Mouse (Mus musculus) cerebral cortex, adult 2 months (tissue): ENCODE results near the gene Spag17.

Experiments used
- WGBS: fragments of 180-500 bp; shearing (Covaris S2); methylation state at CpG from one replicate; pipeline ENCODE4 v1.1.7; 2018; 5-methylcytosine and 5-hydroxymethylcytosine counted together

Gene Spag17

DNA sequence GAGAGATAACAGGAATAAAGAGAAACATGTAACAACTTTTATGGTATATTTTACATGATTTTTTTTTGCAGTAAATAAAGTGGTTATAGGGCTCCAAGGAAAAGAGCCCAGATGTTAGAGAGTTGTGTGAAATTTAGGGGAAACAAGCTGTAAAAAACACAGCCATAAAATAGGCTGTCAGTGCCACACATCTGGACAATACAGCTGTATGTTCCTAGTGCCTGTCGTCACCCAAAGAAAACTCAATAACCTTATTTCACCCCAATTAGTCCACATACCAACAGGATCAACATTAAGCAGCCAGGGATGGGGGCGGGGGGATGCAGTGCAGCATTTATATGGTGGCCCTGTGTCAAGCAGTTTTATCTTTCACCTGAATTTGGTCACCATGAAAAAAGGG is 81.1 kb downstream of the Spag17 start:
- WGBS = 64% methylated on average over 2 of the region's 2 CpGs

DNA sequence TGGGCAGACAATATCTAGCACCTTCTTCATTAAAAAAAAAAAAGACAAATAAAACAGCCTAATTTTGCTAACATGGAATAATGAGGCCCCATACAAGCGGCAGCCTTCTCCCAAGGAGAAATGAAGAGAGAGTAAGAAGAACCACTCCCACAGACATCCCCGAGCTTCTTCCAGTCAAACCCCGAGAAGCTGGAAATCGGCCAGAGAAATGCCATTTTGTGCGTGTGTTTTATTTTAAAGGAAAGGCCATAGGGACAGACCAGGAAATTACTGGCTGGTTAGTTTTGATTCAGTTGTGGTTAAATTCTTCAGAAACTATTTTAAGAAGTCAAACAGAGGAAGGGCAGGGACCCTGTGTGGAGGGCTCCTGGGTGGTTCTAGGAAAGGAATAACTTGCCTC is 85.6 kb downstream of the Spag17 start:
- 48% methylated on average over 5 of the region's 5 CpGs for WGBS

DNA sequence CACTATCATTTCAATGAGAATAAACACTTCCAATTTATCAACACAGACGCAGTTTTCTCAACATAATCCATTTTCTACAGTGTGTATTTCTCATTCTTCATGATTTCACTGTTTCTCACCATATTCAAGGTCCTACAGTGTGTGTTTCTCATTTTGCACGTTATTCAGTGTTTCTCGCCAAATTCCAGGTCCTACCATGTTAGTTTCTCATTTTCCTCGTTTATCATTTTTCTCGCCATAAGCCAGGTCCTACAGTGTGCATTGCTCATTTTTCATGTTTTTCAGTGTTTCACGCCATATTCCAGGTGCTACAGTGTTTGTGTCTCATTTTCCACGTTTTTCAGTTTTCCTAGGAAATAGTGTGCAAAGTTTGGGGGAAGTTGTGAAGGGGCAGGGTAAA is 95.8 kb downstream of the Spag17 start:
- WGBS = 68% methylated on average over 7 of the region's 7 CpGs

DNA sequence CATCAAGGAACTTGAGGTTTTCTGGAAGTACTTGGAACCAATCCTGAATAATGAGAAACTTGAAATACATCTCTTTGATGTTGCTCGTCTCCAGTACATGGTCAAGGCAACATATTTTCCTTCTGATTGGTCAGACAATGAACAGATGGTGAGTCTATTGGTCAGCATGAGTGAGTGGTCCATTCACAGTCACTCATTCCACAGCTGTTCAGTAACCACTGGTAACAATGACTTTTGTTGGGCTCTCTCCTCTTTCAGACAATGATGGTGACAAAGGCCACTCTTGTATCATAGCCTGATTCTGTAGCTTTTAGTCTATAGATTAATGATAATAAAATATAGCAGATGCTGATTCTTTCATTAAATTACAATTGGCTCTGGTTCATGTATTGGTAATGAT is 119.5 kb downstream of the Spag17 start:
- 52% methylated on average over 1 of the region's 1 CpGs for WGBS

DNA sequence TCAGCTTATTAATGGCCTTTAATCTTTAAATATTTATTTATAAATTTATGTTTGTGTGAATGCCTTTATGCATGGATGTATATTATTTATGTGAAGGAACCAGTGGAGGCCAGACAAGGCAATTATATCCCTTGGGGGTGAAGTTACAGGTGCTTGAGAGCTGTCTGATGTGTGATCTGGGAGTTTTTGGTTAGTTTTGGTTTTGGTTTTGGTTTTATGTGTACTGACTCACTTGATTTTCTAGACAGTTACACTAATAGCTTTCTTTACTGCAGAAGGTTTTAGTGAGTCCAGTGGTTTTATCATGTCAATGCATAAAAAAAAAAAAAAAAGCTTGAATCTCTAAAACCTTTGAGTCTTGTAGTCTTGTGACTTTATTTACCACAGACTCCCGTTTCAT is 128.9 kb downstream of the Spag17 start:
- 75% methylated on average over 1 of the region's 1 CpGs for WGBS

DNA sequence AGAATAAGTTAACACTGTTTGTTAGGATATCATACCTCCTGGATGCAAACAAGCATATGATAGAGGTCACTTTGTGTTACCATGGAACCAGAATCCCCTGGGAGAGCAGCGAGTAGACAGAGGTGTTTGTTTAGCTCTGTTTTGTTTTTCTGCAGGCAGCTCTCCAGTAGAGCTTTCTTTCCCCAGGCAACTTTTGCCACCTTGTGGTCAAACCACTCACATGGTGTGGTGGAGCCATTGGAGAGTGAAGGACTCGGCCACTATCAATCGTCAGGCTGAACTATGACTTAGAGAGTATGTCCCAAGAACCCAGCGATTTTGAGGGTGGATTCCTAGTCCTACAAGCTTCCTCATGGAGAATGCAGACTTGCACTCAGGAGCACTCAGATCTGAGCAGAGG is 146.1 kb downstream of the Spag17 start:
- 55% methylated on average over 4 of the region's 4 CpGs for WGBS

DNA sequence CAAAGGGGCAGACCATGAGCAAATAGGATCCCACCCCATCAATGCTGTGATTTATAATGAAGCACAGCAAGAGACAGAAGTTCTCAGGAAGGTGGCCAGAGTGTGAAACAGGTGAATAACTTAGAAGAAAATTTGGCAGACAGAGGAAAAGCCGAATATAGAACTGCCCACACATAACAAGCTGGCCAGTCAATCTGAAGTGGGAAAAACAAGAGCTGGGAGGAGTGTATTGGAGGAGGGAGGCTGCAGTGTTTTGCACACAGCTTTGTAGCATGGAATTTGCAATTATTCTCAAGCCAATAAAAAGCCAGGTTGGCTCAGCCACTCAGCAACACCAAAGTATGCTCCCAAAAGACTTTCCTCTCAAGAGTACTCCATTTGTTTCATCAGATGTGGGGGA is 147.8 kb downstream of the Spag17 start:
- WGBS = 50% methylated on average over 1 of the region's 1 CpGs

DNA sequence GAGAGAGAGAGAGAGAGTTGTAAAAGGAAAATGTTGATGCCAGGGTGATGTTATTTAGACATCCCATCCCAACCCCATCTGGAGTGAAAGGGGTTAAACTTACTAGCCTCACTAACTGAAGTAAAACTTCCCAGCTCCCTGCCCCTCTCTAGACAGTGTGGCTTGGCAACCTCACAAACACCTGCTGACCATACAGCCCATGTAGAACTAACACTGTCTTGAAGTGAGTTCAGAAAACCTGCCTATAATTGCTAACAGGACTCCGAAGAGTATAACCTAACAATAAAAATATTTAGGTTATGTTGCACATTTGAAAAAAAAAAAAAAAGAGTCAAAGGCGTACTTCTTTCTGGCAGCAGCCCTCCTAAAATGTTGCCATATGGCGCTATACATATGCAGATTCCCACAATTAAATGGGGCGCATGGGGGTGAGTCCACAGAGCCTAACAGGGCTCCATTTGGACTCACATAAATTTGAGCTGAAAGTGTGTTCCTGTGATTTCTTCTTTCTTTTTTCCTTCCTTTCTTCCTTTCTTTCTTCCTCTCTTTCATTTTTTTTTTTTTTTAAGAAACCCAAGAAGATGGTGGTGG is 149.3 kb downstream of the Spag17 start:
- WGBS = 37% methylated on average over 4 of the region's 4 CpGs

DNA sequence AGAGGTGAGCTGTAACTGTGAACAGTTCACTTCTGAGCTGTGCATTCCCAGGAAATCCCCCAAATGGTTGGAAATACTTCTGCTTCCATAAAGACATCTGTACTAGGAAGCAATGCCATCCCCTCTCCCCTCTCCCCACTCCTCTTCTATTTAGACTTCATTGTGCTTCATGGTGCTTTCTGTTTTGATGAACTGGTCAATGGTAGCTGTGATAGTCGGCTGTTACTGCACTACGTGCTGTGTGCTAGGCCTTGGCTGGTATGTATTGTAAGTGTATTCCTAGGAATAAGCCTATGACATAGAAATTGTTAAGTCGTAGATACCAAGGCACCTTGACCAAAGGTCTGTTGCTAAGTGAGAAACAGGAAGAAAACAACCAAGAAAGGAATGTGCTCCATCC is 149.9 kb downstream of the Spag17 start:
- 66% methylated on average over 3 of the region's 3 CpGs for WGBS

DNA sequence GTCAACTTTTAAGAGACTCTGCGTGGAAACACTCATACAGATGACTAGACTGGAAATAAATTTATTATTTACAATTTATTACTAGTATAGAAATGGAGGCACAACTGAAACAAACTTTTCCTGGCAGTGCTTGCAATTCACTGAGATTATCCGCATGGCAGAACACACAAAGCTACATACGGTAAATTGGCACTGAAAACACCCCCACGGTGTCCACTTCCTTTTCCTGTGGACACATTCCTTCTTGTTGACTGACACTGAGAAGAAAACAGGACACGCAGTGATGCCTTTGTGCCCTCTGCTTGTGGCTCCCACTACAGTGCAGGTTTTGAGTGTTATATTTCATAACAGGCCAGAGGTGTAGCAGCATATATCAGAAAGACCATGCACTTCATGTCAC is 151.6 kb downstream of the Spag17 start:
- WGBS = 57% methylated on average over 5 of the region's 5 CpGs

DNA sequence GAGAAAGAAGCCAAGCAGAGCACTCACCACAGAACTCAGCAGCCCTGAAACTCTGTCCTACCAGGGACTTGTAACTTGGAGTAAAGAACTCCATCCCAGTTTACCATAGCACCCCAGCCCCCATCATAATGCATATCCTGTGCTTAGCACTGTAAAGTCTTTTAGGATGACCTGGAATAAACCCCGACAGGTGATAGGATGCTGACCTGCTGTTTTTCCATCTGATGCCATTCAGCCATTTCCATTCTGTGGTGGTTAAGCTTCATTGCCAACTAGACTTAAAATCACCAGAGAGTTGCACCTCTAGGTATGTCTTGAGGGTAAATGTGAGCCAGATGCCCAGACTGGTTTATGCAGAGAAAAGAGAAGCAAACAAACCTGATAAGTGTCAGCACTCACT is 189.2 kb downstream of the Spag17 start:
- 82% methylated on average over 1 of the region's 1 CpGs for WGBS

DNA sequence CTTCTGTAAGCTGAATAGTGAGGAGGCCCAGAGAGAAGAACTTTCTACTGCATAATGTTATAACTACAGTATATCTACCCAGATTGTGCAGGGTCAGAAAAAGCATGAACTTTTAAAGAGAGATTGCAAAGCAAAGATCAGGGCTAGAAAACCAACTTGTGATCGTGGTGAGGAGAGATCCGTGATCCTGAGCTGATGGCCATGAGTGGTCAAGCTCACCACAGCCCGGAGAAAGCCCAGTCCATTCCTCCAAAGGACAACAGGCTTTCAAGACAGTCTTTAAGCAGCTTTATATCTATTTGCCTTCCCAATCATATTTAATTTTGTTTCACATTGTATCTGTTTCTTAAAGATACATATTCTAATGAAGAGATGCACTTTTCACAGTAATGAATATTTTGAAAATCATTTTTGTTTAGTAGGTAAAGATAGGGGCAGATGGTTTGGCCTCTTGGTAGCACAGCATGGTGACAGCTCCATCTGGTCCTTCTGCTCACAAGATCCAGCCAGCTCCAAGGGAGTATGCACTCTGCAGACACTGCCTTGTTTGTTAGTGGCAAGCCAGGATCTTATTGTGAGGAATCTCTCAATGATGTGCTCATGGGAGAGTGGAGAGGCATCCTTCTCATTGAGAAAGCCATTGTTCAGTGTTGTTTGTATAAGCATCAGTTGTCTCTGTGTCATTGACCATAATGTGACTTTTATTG is 217.3 kb downstream of the Spag17 start:
- WGBS = 89% methylated on average over 3 of the region's 3 CpGs

DNA sequence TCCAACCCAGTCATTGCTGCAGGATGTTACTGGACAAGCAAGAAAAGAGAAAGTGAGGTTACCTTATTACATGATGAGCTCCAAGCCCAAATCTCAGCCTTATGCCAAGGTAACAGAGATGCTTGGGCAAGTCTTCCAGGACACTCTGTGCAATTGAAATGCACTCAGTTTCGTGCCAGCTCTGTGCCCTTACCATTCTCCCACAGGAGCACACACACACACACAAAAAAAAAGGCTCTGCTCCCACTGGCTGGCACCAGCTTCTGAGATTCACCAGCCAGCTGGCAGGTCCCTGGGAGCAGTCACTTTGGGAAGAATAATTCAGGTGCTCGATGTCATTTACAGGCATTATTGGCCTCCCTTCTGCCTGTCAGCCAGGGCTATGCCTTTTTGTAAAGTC is 221.5 kb downstream of the Spag17 start:
- 49% methylated on average over 2 of the region's 2 CpGs for WGBS

DNA sequence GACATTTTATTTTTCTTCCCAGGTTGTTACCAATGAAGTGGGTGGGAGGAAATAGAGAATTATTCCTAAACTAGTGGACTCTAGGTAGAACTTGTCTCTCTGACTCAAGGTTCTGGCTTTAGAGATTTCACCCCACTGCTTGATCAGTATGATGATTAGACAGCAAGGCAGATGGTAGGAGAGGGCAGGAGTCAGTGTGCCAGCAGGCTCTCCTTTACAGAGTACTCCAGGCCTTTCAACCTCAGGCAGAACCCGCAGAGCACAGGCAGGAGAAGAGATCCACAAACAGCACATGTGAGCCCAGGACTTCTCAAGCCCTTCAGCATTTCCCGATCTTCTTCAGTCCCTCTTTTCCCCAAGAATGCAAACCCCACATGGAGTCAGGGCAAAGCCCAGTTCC is 233.5 kb downstream of the Spag17 start:
- 84% methylated on average over 2 of the region's 2 CpGs for WGBS

DNA sequence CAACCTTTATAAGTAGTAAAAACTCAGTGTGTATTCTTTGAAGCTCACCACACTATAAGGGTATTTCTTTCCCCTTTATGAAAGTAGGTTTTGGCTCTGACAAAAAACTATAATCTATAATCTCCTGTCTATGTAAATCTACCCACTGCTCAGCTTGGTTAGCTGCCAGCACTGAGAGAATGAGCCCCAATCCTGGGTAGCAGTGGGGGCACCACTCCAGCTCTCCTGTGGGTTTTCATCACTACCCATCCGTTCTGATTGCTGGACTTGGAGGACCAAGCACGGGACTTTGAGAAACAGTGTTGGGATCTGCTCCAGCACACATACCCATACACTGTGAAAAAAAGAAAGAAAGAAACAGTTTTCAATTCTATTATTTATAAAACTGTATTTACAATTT is 236.8 kb downstream of the Spag17 start:
- WGBS = 48% methylated on average over 2 of the region's 2 CpGs

DNA sequence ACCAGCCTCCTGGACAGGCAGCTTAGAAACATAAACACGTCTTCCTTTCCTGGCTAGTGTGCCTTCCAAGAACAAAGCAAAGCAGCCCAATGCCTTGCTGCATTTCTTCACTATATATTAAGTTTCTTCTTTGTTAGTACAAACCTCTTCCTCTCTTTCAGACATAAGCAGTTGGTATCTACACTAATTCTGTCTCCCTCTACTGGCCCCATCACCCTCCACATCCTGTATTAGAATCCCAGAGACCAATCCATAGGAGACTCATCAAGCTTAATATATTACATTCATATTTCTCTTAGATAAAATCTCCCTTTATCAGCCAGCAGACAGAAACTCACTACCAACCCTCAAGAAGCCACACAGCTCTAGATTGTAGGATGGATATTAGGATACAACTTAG is 237.2 kb downstream of the Spag17 start:
- WGBS = 37% methylated on average over 1 of the region's 1 CpGs

DNA sequence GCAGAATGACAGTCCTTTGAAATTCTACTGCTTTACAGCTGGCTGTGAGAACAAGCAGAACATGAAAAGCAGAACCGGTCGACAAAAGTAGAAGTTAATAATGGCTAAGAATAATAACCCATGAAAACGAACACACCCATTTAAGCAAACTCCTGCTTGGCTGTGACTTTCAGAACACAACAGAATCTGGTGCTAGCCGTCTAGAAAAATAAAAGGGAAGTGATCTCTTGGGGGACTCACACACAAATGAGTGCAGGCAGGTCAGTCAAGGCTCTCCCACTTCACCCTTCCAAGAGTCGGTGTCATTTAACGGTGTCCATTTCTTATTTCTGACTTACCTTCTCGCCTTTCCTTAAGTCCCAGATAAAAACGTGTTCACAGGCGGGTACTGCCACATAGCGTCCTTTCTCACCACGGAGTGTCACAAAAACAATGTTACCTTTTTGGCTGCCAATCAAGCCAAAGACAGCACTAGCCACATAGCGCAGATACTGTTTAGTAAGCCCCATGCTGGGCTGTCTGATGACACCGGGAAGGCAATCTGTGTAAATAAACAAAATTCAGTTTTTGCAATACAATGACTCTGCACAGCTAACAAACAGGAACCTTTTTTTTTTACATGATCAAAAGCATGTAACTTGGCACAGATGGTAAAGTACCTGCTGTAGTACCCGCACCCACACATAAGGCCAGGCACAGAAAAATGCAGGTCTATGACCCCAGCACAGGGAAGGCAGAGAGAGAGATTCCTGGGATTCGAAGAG is 275.7 kb downstream of the Spag17 start:
- WGBS = 73% methylated on average over 15 of the region's 15 CpGs

DNA sequence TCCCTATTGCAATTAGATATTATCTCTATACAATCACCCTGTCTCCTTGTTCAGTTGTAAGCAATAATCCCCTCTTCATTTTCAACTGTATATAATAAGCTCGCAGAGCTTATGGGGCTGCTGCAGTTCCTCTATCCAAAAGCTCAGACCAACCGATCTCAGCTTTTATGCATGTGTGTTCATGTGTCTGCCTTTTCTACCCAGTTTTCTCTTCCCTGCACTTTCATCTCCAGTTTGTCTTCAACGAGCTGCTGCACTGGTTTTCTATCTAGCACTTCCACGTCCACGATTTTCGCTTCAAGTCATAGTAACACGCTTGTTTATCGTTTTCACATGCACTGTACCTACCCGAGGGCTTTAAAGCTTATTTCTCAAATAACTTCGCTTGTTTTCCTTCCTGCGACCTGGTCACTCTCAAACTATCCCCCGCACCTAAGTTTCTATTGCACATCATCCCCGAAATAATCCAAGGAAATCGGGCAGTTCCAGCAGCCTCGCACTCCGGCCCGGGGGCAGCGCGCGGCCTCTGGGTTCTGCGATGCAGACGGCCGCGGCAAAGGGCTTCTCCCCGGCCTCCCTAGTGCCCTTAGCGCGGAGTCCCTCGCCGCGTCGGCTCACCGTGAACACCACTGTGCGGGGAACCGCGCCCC is 276.6 kb downstream of the Spag17 start:
- WGBS = under 1% methylated on average over 35 of the region's 35 CpGs

DNA sequence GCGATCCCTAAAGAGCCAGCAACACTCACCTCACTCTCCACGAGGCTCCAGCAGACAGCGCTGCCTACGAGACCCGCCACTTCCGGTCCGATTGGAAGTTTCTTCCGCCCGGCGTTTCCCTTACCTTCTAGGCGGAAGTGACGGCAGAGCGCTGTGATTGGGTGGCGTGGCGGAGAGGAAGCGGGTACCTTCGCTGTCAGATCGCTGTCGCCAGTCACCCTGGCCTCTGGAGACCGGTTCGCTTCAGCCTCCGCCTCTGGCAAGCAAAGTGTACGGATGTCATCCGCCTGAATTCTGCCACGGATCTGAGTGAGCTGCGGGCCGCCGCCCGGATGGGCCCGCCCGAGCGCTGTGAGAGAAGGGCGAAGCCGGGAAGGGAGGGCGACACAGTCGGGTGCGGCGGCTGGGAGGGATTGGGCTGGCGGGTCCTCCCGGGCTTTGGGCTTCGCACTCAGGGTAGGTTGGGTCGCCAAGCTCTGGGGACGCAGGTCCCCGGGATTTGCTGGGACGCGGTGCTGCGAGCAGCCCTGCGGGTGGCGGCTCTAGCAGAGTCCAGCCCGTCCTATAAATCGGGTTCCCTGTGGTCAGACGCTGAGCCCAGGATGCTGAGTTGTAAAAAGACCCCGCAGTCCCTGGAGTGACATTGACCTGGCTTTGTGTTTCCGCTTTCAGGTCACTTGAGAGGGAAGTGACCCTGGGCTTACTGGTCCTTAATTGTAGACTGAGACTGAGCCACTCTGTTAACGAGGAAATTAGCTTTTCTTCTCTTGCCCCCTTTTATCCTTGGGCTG is 277.3 kb downstream of the Spag17 start, which contains the start of the genes Gdap2 and Wdr3:
TSS of gene Gdap2 (plus strand) at position 67 of the 791 bp plus-strand sequence.
TSS of gene Wdr3 (minus strand) at position 93 of the 791 bp plus-strand sequence.
- WGBS = under 1% methylated on average over 55 of the region's 55 CpGs

DNA sequence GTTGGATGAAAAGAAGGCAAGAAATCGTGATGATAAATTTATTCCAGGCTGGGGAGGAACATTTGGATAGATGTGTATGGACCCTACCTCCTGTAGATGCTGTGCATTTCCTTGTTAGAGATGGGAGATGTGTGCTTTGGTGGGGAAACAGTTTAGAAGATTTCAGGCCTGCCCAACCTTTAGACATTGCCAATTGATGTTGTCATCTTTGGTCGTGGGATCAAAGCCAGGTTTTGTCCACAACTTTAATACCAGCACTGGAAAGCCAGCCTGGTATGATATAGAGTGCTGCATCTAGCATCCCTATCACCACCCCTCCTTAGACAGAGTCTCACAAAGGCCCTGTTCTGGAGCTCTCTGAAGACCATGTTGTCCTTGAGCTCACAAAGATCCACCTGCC is 278.4 kb downstream of the Spag17 start:
- 71% methylated on average over 2 of the region's 2 CpGs for WGBS

DNA sequence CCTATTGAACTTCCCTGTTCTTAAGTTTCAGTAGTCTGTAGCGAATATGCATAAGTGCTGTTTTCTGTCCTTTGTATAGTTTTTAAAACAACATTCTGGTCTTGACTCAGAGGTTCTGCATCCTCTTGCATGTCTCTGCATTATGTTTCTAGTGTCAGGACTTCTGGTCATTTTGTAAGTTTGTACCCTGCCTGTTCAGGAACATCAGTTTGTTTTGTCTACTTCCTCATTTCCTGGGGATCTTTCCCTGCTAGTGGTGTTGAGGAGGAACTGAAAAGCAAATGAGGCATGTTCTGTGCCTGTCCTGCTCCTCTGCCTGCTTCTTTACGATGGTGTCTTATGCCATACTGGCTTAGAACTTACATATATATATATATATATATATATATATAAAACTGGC is 290.8 kb downstream of the Spag17 start:
- 78% methylated on average over 2 of the region's 2 CpGs for WGBS

DNA sequence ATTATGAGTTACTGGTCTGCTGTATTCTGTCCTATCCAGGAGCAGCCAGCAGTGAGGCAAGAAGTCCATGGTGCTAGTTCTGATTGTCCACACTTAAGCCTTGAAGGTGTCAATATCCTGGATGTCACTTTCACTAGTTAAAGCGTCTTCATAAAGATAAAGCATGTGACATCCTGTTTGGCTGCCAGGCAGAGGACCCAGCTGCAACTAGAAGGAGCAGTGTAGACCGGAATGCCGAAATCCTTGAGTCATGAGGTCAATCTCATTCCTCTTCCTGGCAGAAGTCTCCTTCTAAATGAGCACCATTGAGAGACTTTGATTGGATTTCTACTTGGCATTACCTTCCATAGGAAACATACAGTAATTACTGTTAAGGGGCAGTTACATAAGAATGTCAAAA is 295.3 kb downstream of the Spag17 start:
- whole genome bisulfite sequencing = 66% methylated on average over 3 of the region's 3 CpGs
